Mouse (Mus musculus) heart, adult 8-10 months (tissue): ENCODE measurements around the gene Naip6. TPM values are rescaled to one million over a fixed set of nuclear protein-coding genes. Genes with fewer than 3 reads are reported as not detected.
"Not testable (repeated sequence)": the region's sequence is repeated elsewhere in the genome, so short reads cannot be mapped to it uniquely, and the experiment has no call there.

ENCODE experiments used
- DNase-seq: peaks from one replicate; pipeline ENCODE4 v3.0.0; 2022; ENCODE audit warnings: low spot score
- total RNA-seq, 4 experiments: library from RNA; stranded (reverse); gene quantifications; 2 replicates each; pipeline ENCODE4 v1.2.4; 2022

The Naip6 gene
- under 1 TPM; 0.08 to 0.52 (median 0.16) TPM for total RNA-seq

GRCm38 (mm10) chr13:100317256-100317893 lies at the start of gene Naip6:
Naip6 (minus strand) TSS chr13:100317674.
- not testable (repeated sequence) for DNase-seq

DNA sequence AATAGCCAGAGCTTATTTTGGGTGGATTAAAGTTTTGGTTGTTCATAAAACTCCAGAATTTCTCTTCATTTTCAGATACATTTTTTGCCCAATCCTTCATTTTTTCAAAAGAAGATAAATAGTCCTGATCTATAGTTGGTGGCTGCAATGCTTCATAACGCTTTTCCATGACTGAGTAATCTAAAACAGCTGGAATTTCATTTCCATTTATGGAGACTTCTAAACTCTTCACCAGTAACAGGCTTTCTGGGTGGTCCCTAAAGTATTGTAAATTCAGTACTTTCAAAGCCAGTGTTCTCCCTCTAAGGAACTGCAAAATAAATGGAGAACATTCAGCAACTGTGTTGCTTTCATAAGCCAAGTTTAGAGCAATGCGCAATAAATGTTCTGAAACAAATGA lies 34.8 kb upstream of the Naip6 start:
- DNase-seq, result not testable (repeated sequence)

- not testable (repeated sequence) for DNase-seq
These were observed 32.2 kb upstream of the Naip6 start for GRCm38 (mm10) chr13:100349510-100350173.

DNA sequence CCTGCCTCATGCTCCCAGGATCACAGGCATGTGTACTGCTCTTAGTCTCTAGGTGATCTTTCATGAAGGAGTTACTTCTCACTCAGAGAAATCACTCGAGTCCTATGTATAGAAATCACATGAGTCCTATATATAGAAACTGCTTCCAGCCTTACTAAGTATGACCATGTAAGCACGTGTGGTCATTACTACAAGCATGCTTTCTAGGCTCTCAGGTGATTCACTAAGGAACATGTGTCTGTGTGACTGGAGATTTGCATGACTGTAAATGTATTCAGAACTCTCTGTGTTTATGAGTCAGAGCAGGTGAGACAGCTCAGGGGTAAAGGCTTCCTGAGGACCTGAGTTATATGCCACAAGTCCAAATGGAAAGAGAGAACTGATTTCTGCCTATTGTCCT lies 24.3 kb upstream of the Naip6 start:
- DNase-seq, result no peak

DNA sequence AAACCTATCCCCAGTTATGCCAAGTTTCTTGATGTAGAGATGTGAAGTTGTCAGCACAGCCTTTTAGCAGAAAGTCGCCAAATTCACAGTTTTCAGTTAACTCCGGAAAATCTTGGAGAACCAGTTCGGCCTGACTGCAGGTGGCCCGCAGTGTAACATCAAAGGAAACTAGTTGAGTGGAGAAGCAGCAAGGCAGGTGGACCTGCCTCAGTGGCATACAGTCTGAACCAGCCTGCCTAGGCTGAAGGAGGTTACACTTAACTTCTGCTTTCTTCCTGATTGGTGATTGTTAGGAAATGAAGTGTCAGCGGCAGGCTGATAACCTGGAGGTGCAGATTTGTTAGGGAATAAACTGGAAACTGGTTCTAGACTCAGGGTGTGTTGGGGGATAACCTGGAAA lies 14.3 kb upstream of the Naip6 start:
- DNase-seq, result not testable (repeated sequence)

- DNase-seq, result not testable (repeated sequence)
These were observed 11.4 kb upstream of the Naip6 start for GRCm38 (mm10) chr13:100328899-100329298.

DNA sequence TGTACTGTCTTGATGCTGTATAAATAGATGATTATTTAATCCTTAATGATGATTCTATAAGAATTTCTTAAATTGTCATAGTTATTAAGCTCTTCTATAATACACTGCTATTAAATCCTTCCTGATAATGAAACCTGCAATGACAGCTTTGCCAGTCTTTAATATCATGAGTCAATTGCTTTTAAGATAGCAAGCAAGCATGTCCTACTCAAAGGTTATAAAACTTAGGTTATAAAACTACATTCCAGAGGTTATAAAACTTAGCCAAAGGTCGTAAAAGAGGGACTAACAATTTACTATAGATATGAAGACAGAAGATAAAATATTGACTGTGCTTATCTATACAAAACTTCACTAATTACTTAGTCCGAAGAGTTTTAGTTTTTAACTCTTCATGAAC lies 10.6 kb upstream of the Naip6 start:
- DNase-seq, result not testable (repeated sequence)

- not testable (repeated sequence) for DNase-seq
These were observed 4.9 kb upstream of the Naip6 start for GRCm38 (mm10) chr13:100322266-100322837.

- DNase-seq, result no peak
These were observed 32.9 kb downstream of the Naip6 start for GRCm38 (mm10) chr13:100284611-100285010.

DNA sequence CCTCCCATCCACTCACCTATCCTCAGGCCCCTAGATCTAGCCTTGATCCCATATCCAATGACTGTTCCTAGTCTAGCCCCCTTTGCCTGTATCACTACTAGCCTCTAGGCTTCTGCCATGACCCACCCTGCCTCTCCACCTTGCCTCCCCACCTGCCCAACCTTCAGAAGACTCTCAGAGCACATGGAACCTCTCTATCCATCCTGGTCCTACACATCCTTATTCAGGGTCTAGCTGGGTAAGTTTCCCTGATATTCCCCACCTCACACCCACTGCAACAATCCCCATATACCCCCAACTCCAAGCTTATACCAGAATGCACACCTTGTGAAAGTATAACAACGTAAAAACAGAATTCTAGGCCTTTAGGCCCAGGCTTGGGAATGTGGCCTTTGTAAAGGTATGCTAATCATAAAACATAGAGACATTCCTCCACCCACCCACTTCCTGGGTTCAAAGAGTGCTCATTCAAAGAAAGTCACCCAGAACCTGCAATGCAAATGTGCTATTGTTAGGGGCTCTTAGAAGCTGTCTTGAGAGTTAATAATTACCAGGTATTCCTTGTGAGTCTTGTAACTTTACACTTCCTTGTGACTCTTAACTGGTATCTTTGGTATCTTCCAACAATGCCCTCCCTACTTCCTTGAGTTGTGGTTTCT lies 45.9 kb downstream of the Naip6 start:
- not testable (repeated sequence) for DNase-seq

DNA sequence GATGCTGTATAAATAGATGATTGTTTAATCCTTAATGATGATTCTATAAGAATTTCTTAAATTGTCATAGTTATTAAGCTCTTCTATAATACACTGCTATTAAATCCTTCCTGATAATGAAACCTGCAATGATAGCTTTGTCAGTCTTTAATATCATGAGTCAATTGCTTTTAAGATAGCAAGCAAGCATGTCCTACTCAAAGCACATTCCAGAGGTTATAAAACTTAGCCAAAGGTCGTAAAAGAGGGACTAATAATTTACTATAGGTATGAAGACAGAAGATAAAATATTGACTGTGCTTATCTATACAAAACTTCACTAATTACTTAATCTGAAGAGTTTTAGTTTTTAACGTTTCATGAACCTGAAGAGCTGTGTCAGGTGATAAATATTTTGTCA lies 60.5 kb downstream of the Naip6 start:
- DNase-seq, result not testable (repeated sequence)

DNA sequence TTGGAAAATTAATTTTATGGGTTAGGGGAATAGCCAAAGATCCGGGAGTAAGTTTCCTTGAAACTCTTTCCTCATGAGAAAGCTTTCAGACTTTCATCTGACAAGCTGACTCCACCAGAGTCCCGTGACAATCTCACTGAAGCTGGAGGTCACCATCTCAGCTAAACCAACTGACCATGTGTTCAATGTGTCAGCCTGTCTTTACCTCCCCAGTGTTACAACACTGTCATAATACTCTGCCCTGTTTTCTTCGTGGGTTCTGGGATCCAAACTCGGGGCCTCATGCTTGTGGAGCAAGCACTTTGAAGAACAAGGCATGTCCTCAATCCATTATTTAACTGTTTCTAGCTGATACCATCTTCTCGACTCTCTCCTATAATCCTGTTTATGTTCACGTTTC lies 61.5 kb downstream of the Naip6 start:
- not testable (repeated sequence) for DNase-seq

GRCm38 (mm10) chr13:100251897-100252296 lies 65.6 kb downstream of the Naip6 start:
- not testable (repeated sequence) for DNase-seq

GRCm38 (mm10) chr13:100246896-100247519 lies 70.5 kb downstream of the Naip6 start:
- DNase-seq, result peak; percentile 0

- DNase-seq, result not testable (repeated sequence)
These were observed 71.3 kb downstream of the Naip6 start, which contains the start of gene Naip5 for GRCm38 (mm10) chr13:100246223-100246622. Naip5 (minus strand) TSS chr13:100246323.

- no peak for DNase-seq
These were observed 73.8 kb downstream of the Naip6 start for GRCm38 (mm10) chr13:100243702-100244101.

Other genes starting within 250 kb of the Naip6 start
- 10 to 100 TPM; 20.8 to 30.5 (median 24.6) TPM for gene Bdp1, start 213.6 kb downstream of the Naip6 start, total RNA-seq
- gene Serf1, start 209.7 kb downstream of the Naip6 start, total RNA-seq, result 1 to 10 TPM; 2.9 to 6.8 (median 5.4) TPM
- 10 to 100 TPM; 15.4 to 18.0 (median 16.9) TPM for gene Smn1, start 192.8 kb downstream of the Naip6 start, total RNA-seq
- 1 to 10 TPM in 1 of 4 experiments, under 1 TPM in 3; 0.50 to 1.1 (median 0.63) TPM for gene Naip2, start 115.6 kb downstream of the Naip6 start, total RNA-seq
- under 1 TPM; 0.19 to 0.78 (median 0.36) TPM for gene Naip5, start 71.4 kb downstream of the Naip6 start, total RNA-seq
- under 1 TPM in 1 of 4 experiments, not detected in 3; 0.46 TPM for gene Naip1, start 135.2 kb upstream of the Naip6 start, total RNA-seq
- gene Gtf2h2, start 174.9 kb upstream of the Naip6 start, total RNA-seq, result 10 to 100 TPM; 16.3 to 29.0 (median 21.0) TPM
- 1 to 10 TPM in 1 of 4 experiments, under 1 TPM in 3; 0.24 to 1.1 (median 0.66) TPM for gene Ocln, start 235.0 kb upstream of the Naip6 start, total RNA-seq